Mouse (Mus musculus) left cerebral cortex, postnatal 4 days (tissue): ENCODE results near the gene Rasl10a. TPM values are rescaled to one million over a fixed set of nuclear protein-coding genes. Genes with fewer than 3 reads are reported as not detected.

Source experiments
- microRNA-seq: library from miRNA; unstranded; fragments of <30 nt; microRNA quantifications from one replicate; pipeline ENCODE4 v1.2.0, GENCODE M21; 2022
- total RNA-seq, 2 experiments: library from RNA; stranded (reverse); gene quantifications; 2 replicates each; pipeline ENCODE4 v1.2.3; 2021

The Rasl10a gene
- total RNA-seq, 2 experiments from 2014 or later = 20.0 to 20.1 TPM

Small RNA genes within 50 kb of the gene (microRNA-seq; reads per million reads assigned to microRNA genes)
- not detected for gene Gm47296

Other genes with a start within 250 kb of the Rasl10a start
- 100 to 1,000 TPM; 155 to 162 TPM for gene Nf2, start 208.6 kb upstream of the Rasl10a start, total RNA-seq
- gene Nipsnap1, start 184.2 kb upstream of the Rasl10a start, total RNA-seq = 100 to 1,000 TPM; 102 TPM
- 10 to 100 TPM; 58.1 to 61.4 TPM for gene Thoc5, start 162.8 kb upstream of the Rasl10a start, total RNA-seq
- 1 to 10 TPM; 3.2 to 4.8 TPM for gene Nefh, start 110.1 kb upstream of the Rasl10a start, total RNA-seq
- 100 to 1,000 TPM; 110 to 115 TPM for gene Ap1b1, start 71.3 kb upstream of the Rasl10a start, total RNA-seq
- 10 to 100 TPM; 37.8 to 42.0 TPM for gene Gas2l1, start 7.2 kb downstream of the Rasl10a start, total RNA-seq
- gene Rhbdd3, start 40.8 kb downstream of the Rasl10a start, total RNA-seq = 10 to 100 TPM; 26.1 to 28.1 TPM
- gene Ewsr1, start 41.1 kb downstream of the Rasl10a start, total RNA-seq = 100 to 1,000 TPM; 380 to 389 TPM
- 10 to 100 TPM; 38.7 to 43.8 TPM for gene Emid1, start 94.1 kb downstream of the Rasl10a start, total RNA-seq
- gene Kremen1, start 203.4 kb downstream of the Rasl10a start, total RNA-seq = 1 to 10 TPM; 9.0 to 9.8 TPM